Mouse (Mus musculus) myocyte (in vitro differentiated cells): Measurements from ENCODE around the gene Mgmt. TPM values are rescaled to one million over a fixed set of nuclear protein-coding genes. Genes with fewer than 3 reads are reported as not detected.

Source experiments
- H3K27me3 ChIP-seq: one replicate; pipeline ENCODE4 v1.6.1; 2011; ENCODE audit not compliant: control insufficient read depth, insufficient read depth, insufficient read length
- H3K36me3 ChIP-seq: one replicate; pipeline ENCODE4 v1.6.1; 2011; ENCODE audit not compliant: control insufficient read depth, insufficient read depth
- H3K4me2 ChIP-seq: one replicate; pipeline ENCODE4 v1.6.1; 2011; ENCODE audit warnings: low read depth, control low read depth
- H3K4me3 ChIP-seq: one replicate; pipeline ENCODE4 v1.5.1; 2011; ENCODE audit warnings: mild to moderate bottlenecking, control low read depth, moderate library complexity
- H3K79me2 ChIP-seq: one replicate; pipeline ENCODE4 v1.6.1; 2011; ENCODE audit not compliant: control insufficient read depth, insufficient read depth
- H3ac ChIP-seq: one replicate; pipeline ENCODE4 v1.6.1; 2011; ENCODE audit not compliant: control insufficient read depth, insufficient read length
- CEBPB ChIP-seq: IDR thresholded peaks from 2 replicates; pipeline ENCODE4 v1.6.1; 2011; ENCODE audit warnings: mild to moderate bottlenecking, moderate library complexity; ENCODE audit not compliant: poor library complexity, insufficient read depth, severe bottlenecking
- E2F4 ChIP-seq: IDR thresholded peaks from one replicate; pipeline ENCODE4 v1.6.1; 2011; ENCODE audit warnings: mild to moderate bottlenecking, control low read depth, moderate library complexity; ENCODE audit not compliant: insufficient read depth
- MAX ChIP-seq: IDR thresholded peaks from one replicate; pipeline ENCODE4 v1.6.1; 2011; ENCODE audit warnings: low read depth, mild to moderate bottlenecking, control low read depth
- MYOD1 ChIP-seq, 3 experiments: IDR thresholded peaks; one replicate each; pipeline ENCODE4 v1.6.1; 2011; ENCODE audit warnings: control low read depth in 2 of 3, low read depth in 2 of 3, mild to moderate bottlenecking in 2 of 3, moderate library complexity in 1 of 3; ENCODE audit not compliant: insufficient read length in 2 of 3, control insufficient read depth in 1 of 3
- MYOG ChIP-seq, 3 experiments: IDR thresholded peaks; one replicate each; pipeline ENCODE4 v1.6.1; 2011; ENCODE audit warnings: control low read depth in 2 of 3, low read depth in 2 of 3, mild to moderate bottlenecking in 2 of 3; ENCODE audit not compliant: insufficient read length in 2 of 3, control insufficient read depth in 1 of 3, insufficient read depth in 1 of 3
- POLR2A ChIP-seq: IDR thresholded peaks from one replicate; pipeline ENCODE4 v1.6.1; 2011; ENCODE audit warnings: low read depth, mild to moderate bottlenecking, control low read depth, moderate library complexity; ENCODE audit not compliant: insufficient read length
- POLR2AphosphoS2 ChIP-seq: IDR thresholded peaks from one replicate; pipeline ENCODE4 v1.6.1; 2011; ENCODE audit warnings: low read depth, control low read depth; ENCODE audit not compliant: insufficient read length
- REST ChIP-seq: IDR thresholded peaks from one replicate; pipeline ENCODE4 v1.6.1; 2011; ENCODE audit warnings: mild to moderate bottlenecking, control low read depth, moderate library complexity; ENCODE audit not compliant: insufficient read depth, insufficient read length
- SRF ChIP-seq: IDR thresholded peaks from one replicate; pipeline ENCODE4 v1.6.1; 2011; ENCODE audit warnings: low read depth; ENCODE audit not compliant: control insufficient read depth, insufficient read length
- TCF12 ChIP-seq: IDR thresholded peaks from one replicate; pipeline ENCODE4 v1.6.1; 2011; ENCODE audit warnings: mild to moderate bottlenecking, control low read depth; ENCODE audit not compliant: poor library complexity, insufficient read depth, severe bottlenecking
- TCF3 ChIP-seq: IDR thresholded peaks from one replicate; pipeline ENCODE4 v1.6.1; 2011; ENCODE audit warnings: low read depth, control low read depth; ENCODE audit not compliant: insufficient read length
- USF1 ChIP-seq: IDR thresholded peaks from one replicate; pipeline ENCODE4 v1.6.1; 2011; ENCODE audit warnings: low read depth, mild to moderate bottlenecking, control low read depth, moderate library complexity
- polyA plus RNA-seq: library from polyadenylated mRNA; unstranded; fragments of >200 nt; fragmentation: generic; extraction: Trizol; gene quantifications from one replicate; pipeline ENCODE4 v1.2.1, GENCODE M21; 2012; ENCODE audit warnings: missing spikeins

Gene Mgmt
- polyA plus RNA-seq, 1 experiment: 1.3 TPM

DNA sequence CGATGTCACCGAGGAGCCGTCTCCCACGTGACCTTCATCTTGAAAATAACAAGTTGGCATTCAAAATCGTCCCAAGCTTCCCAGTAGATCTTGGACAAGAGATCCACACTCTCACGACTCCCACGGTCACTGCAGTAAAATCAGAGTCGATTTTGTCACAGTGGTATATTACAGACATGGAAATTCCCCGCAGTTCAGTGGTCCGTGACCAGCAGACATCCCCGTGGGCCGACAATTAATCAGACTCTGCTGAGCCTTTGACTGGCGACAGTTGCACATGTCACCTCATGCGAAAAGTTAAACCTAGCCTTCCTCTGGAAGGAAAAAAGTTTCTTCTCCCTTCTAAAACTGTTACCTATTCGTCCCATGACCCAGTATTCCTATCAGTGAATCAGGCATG lies 106.8 kb downstream of the Mgmt start:
- Histone ChIP-seq H3K27me3 (no peaks in the 10 kb centered on the region), H3K36me3 (no peaks in the 10 kb centered on the region)
- TF ChIP-seq USF1 (no peak), TCF12 (no peak), MYOG (IDR thresholded peaks at IDR 0.05; ENCODE audit: control insufficient read depth in 1 of 3, insufficient read depth in 1 of 3, insufficient read length in 2 of 3, low read depth in 2 of 3) (no peak), POLR2AphosphoS2 (no peak), SRF (no peak)

DNA sequence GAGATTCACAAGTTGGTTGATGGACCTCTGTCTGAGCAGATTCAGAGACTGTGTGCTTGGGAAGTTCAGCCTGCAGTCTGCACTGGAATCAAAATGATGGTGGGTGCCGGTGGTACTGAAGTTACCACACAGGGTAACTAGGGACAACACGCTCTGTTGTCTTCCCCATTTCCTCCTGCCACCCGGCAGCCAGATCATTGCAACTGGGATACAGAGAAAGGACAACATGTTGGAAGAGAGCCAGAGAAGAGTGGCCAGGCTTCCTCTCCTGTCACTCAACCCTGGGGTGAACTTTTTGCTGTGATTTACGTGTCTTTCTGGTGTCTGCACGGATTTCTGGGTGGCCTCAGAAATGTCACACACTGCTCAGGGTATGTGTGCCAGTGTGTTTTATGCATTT lies 107.4 kb downstream of the Mgmt start:
- no peak for TF ChIP-seq REST
- TF ChIP-seq TCF12: no peak
- TF ChIP-seq POLR2A: no peak
- no peak for TF ChIP-seq MYOG (IDR thresholded peaks at IDR 0.05; ENCODE audit: control insufficient read depth in 1 of 3, insufficient read depth in 1 of 3, insufficient read length in 2 of 3, low read depth in 2 of 3)
- TF ChIP-seq SRF: no peak
- TF ChIP-seq E2F4: no peak
- no peak for TF ChIP-seq MYOD1 (IDR thresholded peaks at IDR 0.05; ENCODE audit: control insufficient read depth in 1 of 3, insufficient read length in 2 of 3, low read depth in 2 of 3)
- TF ChIP-seq USF1: no peak
- TF ChIP-seq POLR2AphosphoS2: no peak
- TF ChIP-seq CEBPB: no peak
- no peak for TF ChIP-seq MAX
- no peak for TF ChIP-seq TCF3
- H3K4me2 ChIP-seq: no peak overlapping the region
- no peaks in the 10 kb centered on the region for H3K36me3 ChIP-seq
- no peaks in the 10 kb centered on the region for H3K27me3 ChIP-seq
- no peaks in the 10 kb centered on the region for H3K79me2 ChIP-seq
- H3ac ChIP-seq: no peak overlapping the region
- no peak overlapping the region for H3K4me3 ChIP-seq

More for the DNA sequence above, 106.8 kb downstream of the Mgmt start:
- Histone ChIP-seq H3K4me3 (no peak overlapping the region), H3K4me2 (no peak overlapping the region), H3K79me2 (no peaks in the 10 kb centered on the region), H3ac (no peak overlapping the region)

DNA sequence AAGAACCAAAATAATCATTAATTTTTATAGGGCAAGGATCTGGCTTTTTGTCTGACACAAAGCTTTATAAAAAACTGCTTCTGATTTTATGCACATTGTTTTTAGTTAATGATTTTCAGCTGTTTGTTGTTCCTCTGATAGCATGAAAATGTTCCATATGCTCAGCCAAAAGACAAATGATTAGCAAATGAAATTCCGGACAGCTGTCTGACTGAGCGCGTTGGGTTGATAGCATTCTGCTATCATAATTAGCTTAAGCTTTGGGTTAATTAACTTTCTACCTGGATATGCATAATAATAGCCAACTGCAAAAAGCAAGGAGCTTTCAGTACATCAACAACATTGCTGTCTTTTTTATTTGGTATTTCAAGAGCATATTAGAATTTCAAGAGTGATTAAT lies 108.0 kb downstream of the Mgmt start:
- no peak for TF ChIP-seq POLR2AphosphoS2
- TF ChIP-seq MYOG (IDR thresholded peaks at IDR 0.05; ENCODE audit: control insufficient read depth in 1 of 3, insufficient read depth in 1 of 3, insufficient read length in 2 of 3, low read depth in 2 of 3): no peak
- no peak for TF ChIP-seq USF1
- TF ChIP-seq POLR2A: no peak
- no peak for TF ChIP-seq SRF
- no peak for TF ChIP-seq CEBPB
- TF ChIP-seq REST: no peak
- no peak for TF ChIP-seq TCF12
- no peak for TF ChIP-seq MAX
- no peak for TF ChIP-seq MYOD1 (IDR thresholded peaks at IDR 0.05; ENCODE audit: control insufficient read depth in 1 of 3, insufficient read length in 2 of 3, low read depth in 2 of 3)
- no peak for TF ChIP-seq TCF3
- H3ac ChIP-seq: no peak overlapping the region
- H3K27me3 ChIP-seq: no peaks in the 10 kb centered on the region
- no peaks in the 10 kb centered on the region for H3K79me2 ChIP-seq
- no peak overlapping the region for H3K4me3 ChIP-seq
- H3K36me3 ChIP-seq: no peaks in the 10 kb centered on the region
- H3K4me2 ChIP-seq: no peak overlapping the region

DNA sequence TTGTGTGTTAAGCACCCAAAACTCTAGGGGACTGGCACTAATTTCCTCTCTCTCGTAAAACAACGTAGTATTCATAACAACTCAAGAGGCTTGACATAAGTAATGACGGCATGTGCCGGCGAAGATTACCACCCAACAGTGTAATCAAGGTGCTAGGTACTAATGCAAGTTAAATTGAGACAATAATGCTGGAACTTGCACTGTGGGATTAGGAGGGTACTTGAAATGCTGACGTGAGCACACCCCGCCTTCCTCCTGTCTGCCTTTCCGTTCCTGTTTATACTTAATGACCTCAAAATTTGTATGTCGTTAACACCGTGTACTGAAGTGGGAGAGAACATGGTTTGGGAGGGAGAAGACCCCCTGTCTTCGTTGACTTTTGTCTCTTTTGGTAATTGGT lies 110.9 kb downstream of the Mgmt start:
- Histone ChIP-seq H3ac (no peak overlapping the region), H3K36me3 (no peaks in the 10 kb centered on the region), H3K79me2 (no peaks in the 10 kb centered on the region), H3K4me2 (no peak overlapping the region), H3K4me3 (no peak overlapping the region), H3K27me3 (no peaks in the 10 kb centered on the region)
- no peak for TF ChIP-seq E2F4
- no peak for TF ChIP-seq TCF3
- TF ChIP-seq USF1: no peak
- no peak for TF ChIP-seq SRF
- TF ChIP-seq MYOG (IDR thresholded peaks at IDR 0.05; ENCODE audit: control insufficient read depth in 1 of 3, insufficient read depth in 1 of 3, insufficient read length in 2 of 3, low read depth in 2 of 3): no peak

DNA sequence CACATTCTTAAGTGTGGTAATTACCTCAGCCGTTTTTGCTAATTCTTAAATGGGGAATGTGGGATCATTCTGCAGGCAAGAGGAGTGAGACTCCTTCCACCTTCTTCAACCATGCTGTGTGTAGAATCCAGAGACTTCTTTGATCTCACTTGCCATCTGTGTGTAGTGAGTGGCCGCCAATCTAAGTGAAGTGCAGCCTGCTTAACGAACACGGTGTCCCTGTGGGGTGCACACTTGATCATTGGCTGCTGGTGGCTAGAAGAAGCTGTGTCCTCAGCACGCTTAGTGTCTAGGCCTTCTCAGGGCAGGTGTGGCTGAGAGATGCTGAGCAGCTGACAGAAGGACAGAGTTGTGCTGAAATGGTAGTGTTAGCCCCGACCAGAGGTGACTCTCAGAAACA lies 113.9 kb downstream of the Mgmt start:
- no peaks in the 10 kb centered on the region for H3K36me3 ChIP-seq
- no peak for TF ChIP-seq REST
- no peak for TF ChIP-seq POLR2AphosphoS2
- no peak for TF ChIP-seq TCF12
- TF ChIP-seq CEBPB: no peak
- H3K79me2 ChIP-seq: no peaks in the 10 kb centered on the region
- H3K4me2 ChIP-seq: no peak overlapping the region
- no peak overlapping the region for H3K4me3 ChIP-seq
- H3K27me3 ChIP-seq: no peaks in the 10 kb centered on the region
- H3ac ChIP-seq: no peak overlapping the region
